Mouse (Mus musculus): ENCODE measurements around the gene Hes2. TPM values are rescaled to one million over a fixed set of nuclear protein-coding genes. Genes with fewer than 3 reads are reported as not detected.

The Hes2 gene
- total RNA-seq, 2 experiments from 2014 or later, result not detected

DNA sequence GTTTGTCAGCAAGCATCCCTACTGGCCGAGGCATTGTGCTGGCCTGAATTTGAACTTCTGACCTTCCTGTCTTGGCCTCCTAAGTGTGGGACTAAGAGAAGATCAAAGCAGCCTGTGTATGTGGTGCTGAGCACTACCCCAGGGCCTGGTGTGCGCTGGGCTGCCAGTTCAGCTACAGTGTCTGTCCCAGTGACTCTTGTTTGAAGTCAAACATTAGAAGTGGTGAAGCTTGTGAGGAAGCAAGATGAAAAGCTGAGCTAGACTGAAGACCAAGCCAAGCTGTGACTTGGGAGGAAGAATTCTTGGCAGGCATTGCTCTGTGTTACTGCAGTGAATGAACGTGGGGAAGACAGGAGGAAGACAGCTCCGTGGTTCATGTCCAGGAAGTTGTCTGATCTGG is 51.0 kb downstream of the Hes2 start:
- no peak for DNase-seq
- intact Hi-C loops (cut with DNase I), result loop anchor here (10.0 kb wide), 1 partner anchor 225 kb away; no protein-coding TSS in a partner anchor

Other genes with a start within 250 kb of the Hes2 start
- 100 to 1,000 TPM in 1 of 2 experiments, 10 to 100 TPM in 1; 94.7 to 103 TPM for gene Dnajc11, start 225.2 kb upstream of the Hes2 start, total RNA-seq (2021)
- 10 to 100 TPM; 13.9 to 14.5 TPM for gene Thap3, start 169.9 kb upstream of the Hes2 start, total RNA-seq (2021)
- 1 to 10 TPM; 7.6 to 8.5 TPM for gene Phf13, start 162.6 kb upstream of the Hes2 start, total RNA-seq (2021)
- 10 to 100 TPM; 53.0 to 56.9 TPM for gene Klhl21, start 150.1 kb upstream of the Hes2 start, total RNA-seq (2021)
- gene Zbtb48, start 131.2 kb upstream of the Hes2 start, total RNA-seq (2021), result 1 to 10 TPM; 4.7 to 7.5 TPM
- gene Tas1r1, start 120.3 kb upstream of the Hes2 start, total RNA-seq (2021), result under 1 TPM in 1 of 2 experiments, not detected in 1; 0.07 TPM
- gene Nol9, start 119.5 kb upstream of the Hes2 start, total RNA-seq (2021), result 10 to 100 TPM; 10.5 to 10.9 TPM
- 10 to 100 TPM; 27.0 to 28.9 TPM for gene Plekhg5, start 86.4 kb upstream of the Hes2 start, total RNA-seq (2021)
- gene Tnfrsf25, start 42.9 kb upstream of the Hes2 start, total RNA-seq (2021), result 1 to 10 TPM; 4.0 to 6.7 TPM
- gene Espn, start 6.5 kb upstream of the Hes2 start, total RNA-seq (2021), result 1 to 10 TPM; 1.4 to 2.0 TPM
- gene Acot7, start 19.3 kb downstream of the Hes2 start, total RNA-seq (2021), result 10 to 100 TPM; 37.3 to 39.3 TPM
- gene Gpr153, start 115.4 kb downstream of the Hes2 start, total RNA-seq (2021), result 10 to 100 TPM; 19.9 to 20.6 TPM
- not detected for gene Hes3, start 132.8 kb downstream of the Hes2 start, total RNA-seq (2021)
- 10 to 100 TPM; 25.9 to 27.2 TPM for gene Icmt, start 138.4 kb downstream of the Hes2 start, total RNA-seq (2021)
- 10 to 100 TPM; 84.5 to 95.8 TPM for gene Rnf207, start 160.1 kb downstream of the Hes2 start, total RNA-seq (2021)
- 100 to 1,000 TPM; 223 to 252 TPM for gene Rpl22, start 166.9 kb downstream of the Hes2 start, total RNA-seq (2021)
- under 1 TPM; 0.10 to 0.60 TPM for gene Chd5, start 179.8 kb downstream of the Hes2 start, total RNA-seq (2021)

All from heart, postnatal 14 days (tissue).